Mouse (Mus musculus): ENCODE measurements around the gene D430041D05Rik. TPM values are rescaled to one million over a fixed set of nuclear protein-coding genes. Genes with fewer than 3 reads are reported as not detected.
"Not testable (repeated sequence)": the region's sequence is repeated elsewhere in the genome, so short reads cannot be mapped to it uniquely, and the experiment has no call there.

Gene D430041D05Rik
- polyA plus RNA-seq, 1 experiment from 2014 or later: 0.05 TPM

- H3K4me3 ChIP-seq (ENCODE audit: control insufficient read depth in 1 of 2, insufficient read depth in 1 of 2, low read depth in 1 of 2, low read length in 2 of 2): peak within 1 kb of the TSS; percentile 70 to 81
- ATAC-seq (ENCODE audit: insufficient number of reproducible peaks, insufficient read depth, low FRiP score, low read depth): peak; percentile 95
- H3K27ac ChIP-seq (replicated peaks in 1 of 2; ENCODE audit: control insufficient read depth in 1 of 2, insufficient read depth in 1 of 2, low read depth in 2 of 2, low read length in 2 of 2): peak within 1 kb of the TSS; percentile 79 to 85
- H3K4me1 ChIP-seq (ENCODE audit: control insufficient read depth in 2 of 2, insufficient read depth in 2 of 2, low read length in 2 of 2): peaks cover 22 to 50% of the 10 kb centered on the region in 2 experiments
- WGBS: under 1% methylated on average over 73 of the region's 74 CpGs
- no peaks in the 10 kb centered on the region for H3K36me3 ChIP-seq (ENCODE audit: control insufficient read depth, insufficient read depth, low read length)
- no peaks in the 10 kb centered on the region for H3K9me3 ChIP-seq (ENCODE audit: control insufficient read depth, low read length)
- peak within 1 kb of the TSS; percentile 85 for H3K9ac ChIP-seq (ENCODE audit: low read length)
- peak within 1 kb of the TSS; percentile 83 for H3K4me2 ChIP-seq (ENCODE audit: low read length)
- no peaks in the 10 kb centered on the region for H3K27me3 ChIP-seq (ENCODE audit: control insufficient read depth, insufficient read depth, low read length)
Observed at GRCm38 (mm10) chr2:104122505-104123378, 288.1 kb downstream of the D430041D05Rik start, which contains the start of gene A930018P22Rik. TSS of gene A930018P22Rik (plus strand) at chr2:104122769.

GRCm38 (mm10) chr2:104121681-104122504 is 288.9 kb downstream of the D430041D05Rik start:
- 71% methylated on average over 8 of the region's 8 CpGs for WGBS
- Histone ChIP-seq H3K4me2 (ENCODE audit: low read length) (peak overlapping the region; percentile 83), H3K4me3 (ENCODE audit: control insufficient read depth in 1 of 2, insufficient read depth in 1 of 2, low read depth in 1 of 2, low read length in 2 of 2) (peak overlapping the region; percentile 70 to 81; a peak in 2 of 4 replicates), H3K9me3 (ENCODE audit: control insufficient read depth, low read length) (no peaks in the 10 kb centered on the region), H3K27ac (replicated peaks in 1 of 2; ENCODE audit: control insufficient read depth in 1 of 2, insufficient read depth in 1 of 2, low read depth in 2 of 2, low read length in 2 of 2) (peak overlapping the region; percentile 79 to 85), H3K4me1 (ENCODE audit: control insufficient read depth in 2 of 2, insufficient read depth in 2 of 2, low read length in 2 of 2) (peaks cover 22 to 50% of the 10 kb centered on the region in 2 experiments), H3K36me3 (ENCODE audit: control insufficient read depth, insufficient read depth, low read length) (no peaks in the 10 kb centered on the region), H3K9ac (ENCODE audit: low read length) (0 out of 2 replicates have a peak overlapping the region, but pooled peaks have one; percentile 40), H3K27me3 (ENCODE audit: control insufficient read depth, insufficient read depth, low read length) (no peaks in the 10 kb centered on the region)
- ATAC-seq (ENCODE audit: insufficient number of reproducible peaks, insufficient read depth, low FRiP score, low read depth): no peak

- ATAC-seq (ENCODE audit: insufficient number of reproducible peaks, insufficient read depth, low FRiP score, low read depth): no peak
- WGBS: 42% methylated on average over 6 of the region's 6 CpGs
- no peaks in the 10 kb centered on the region for H3K27me3 ChIP-seq (ENCODE audit: control insufficient read depth, insufficient read depth, low read length)
- H3K4me1 ChIP-seq (ENCODE audit: control insufficient read depth in 2 of 2, insufficient read depth in 2 of 2, low read length in 2 of 2): peaks cover 22 to 50% of the 10 kb centered on the region in 2 experiments
- peak overlapping the region; percentile 7; the same call in 1 of the 2 replicates for H3K4me2 ChIP-seq (ENCODE audit: low read length)
- no peak overlapping the region for H3K9ac ChIP-seq (ENCODE audit: low read length)
- no peaks in the 10 kb centered on the region for H3K36me3 ChIP-seq (ENCODE audit: control insufficient read depth, insufficient read depth, low read length)
- peak overlapping the region; percentile 51 to 59 for H3K27ac ChIP-seq (replicated peaks in 1 of 2; ENCODE audit: control insufficient read depth in 1 of 2, insufficient read depth in 1 of 2, low read depth in 2 of 2, low read length in 2 of 2)
- no peaks in the 10 kb centered on the region for H3K9me3 ChIP-seq (ENCODE audit: control insufficient read depth, low read length)
- no peak overlapping the region for H3K4me3 ChIP-seq (ENCODE audit: control insufficient read depth in 1 of 2, insufficient read depth in 1 of 2, low read depth in 1 of 2, low read length in 2 of 2)
Observed at GRCm38 (mm10) chr2:104120312-104120711, 290.5 kb downstream of the D430041D05Rik start.

GRCm38 (mm10) chr2:104119097-104119496 is 291.7 kb downstream of the D430041D05Rik start:
- no peak overlapping the region for H3K27ac ChIP-seq (replicated peaks in 1 of 2; ENCODE audit: control insufficient read depth in 1 of 2, insufficient read depth in 1 of 2, low read depth in 2 of 2, low read length in 2 of 2)
- ATAC-seq (ENCODE audit: insufficient number of reproducible peaks, insufficient read depth, low FRiP score, low read depth): no peak
- H3K27me3 ChIP-seq (ENCODE audit: control insufficient read depth, insufficient read depth, low read length): no peaks in the 10 kb centered on the region
- no peaks in the 10 kb centered on the region for H3K9me3 ChIP-seq (ENCODE audit: control insufficient read depth, low read length)
- H3K9ac ChIP-seq (ENCODE audit: low read length): no peak overlapping the region
- H3K4me1 ChIP-seq (ENCODE audit: control insufficient read depth in 2 of 2, insufficient read depth in 2 of 2, low read length in 2 of 2): peaks cover 19 to 39% of the 10 kb centered on the region in 2 experiments
- no peak overlapping the region for H3K4me2 ChIP-seq (ENCODE audit: low read length)
- H3K36me3 ChIP-seq (ENCODE audit: control insufficient read depth, insufficient read depth, low read length): peaks cover 1% of the 10 kb centered on the region; the same call in 1 of the 2 replicates
- H3K4me3 ChIP-seq (ENCODE audit: control insufficient read depth in 1 of 2, insufficient read depth in 1 of 2, low read depth in 1 of 2, low read length in 2 of 2): no peak overlapping the region
- WGBS: 83% methylated on average over 1 of the region's 1 CpGs

- ATAC-seq (ENCODE audit: insufficient number of reproducible peaks, insufficient read depth, low FRiP score, low read depth); H3K4me2 ChIP-seq (ENCODE audit: low read length); H3K27ac ChIP-seq (replicated peaks in 1 of 2; ENCODE audit: control insufficient read depth in 1 of 2, insufficient read depth in 1 of 2, low read depth in 2 of 2, low read length in 2 of 2); H3K36me3 ChIP-seq (ENCODE audit: control insufficient read depth, insufficient read depth, low read length); H3K9ac ChIP-seq (ENCODE audit: low read length); H3K9me3 ChIP-seq (ENCODE audit: control insufficient read depth, low read length); H3K27me3 ChIP-seq (ENCODE audit: control insufficient read depth, insufficient read depth, low read length); H3K4me3 ChIP-seq (ENCODE audit: control insufficient read depth in 1 of 2, insufficient read depth in 1 of 2, low read depth in 1 of 2, low read length in 2 of 2): not testable (repeated sequence)
- peaks cover 15 to 33% of the 10 kb centered on the region in 2 experiments for H3K4me1 ChIP-seq (ENCODE audit: control insufficient read depth in 2 of 2, insufficient read depth in 2 of 2, low read length in 2 of 2)
Observed at GRCm38 (mm10) chr2:104117173-104117572, 293.6 kb downstream of the D430041D05Rik start.

GRCm38 (mm10) chr2:104114898-104115297 is 295.9 kb downstream of the D430041D05Rik start:
- ATAC-seq (ENCODE audit: insufficient number of reproducible peaks, insufficient read depth, low FRiP score, low read depth): no peak
- no peaks in the 10 kb centered on the region for H3K9me3 ChIP-seq (ENCODE audit: control insufficient read depth, low read length)
- H3K4me2 ChIP-seq (ENCODE audit: low read length): no peak overlapping the region
- H3K27me3 ChIP-seq (ENCODE audit: control insufficient read depth, insufficient read depth, low read length): no peaks in the 10 kb centered on the region
- H3K9ac ChIP-seq (ENCODE audit: low read length): no peak overlapping the region
- H3K4me3 ChIP-seq (ENCODE audit: control insufficient read depth in 1 of 2, insufficient read depth in 1 of 2, low read depth in 1 of 2, low read length in 2 of 2): no peak overlapping the region
- 81% methylated on average over 3 of the region's 3 CpGs for WGBS
- peaks cover 2 to 12% of the 10 kb centered on the region in 2 experiments for H3K4me1 ChIP-seq (ENCODE audit: control insufficient read depth in 2 of 2, insufficient read depth in 2 of 2, low read length in 2 of 2)
- H3K36me3 ChIP-seq (ENCODE audit: control insufficient read depth, insufficient read depth, low read length): peaks cover 6% of the 10 kb centered on the region; the same call in 1 of the 2 replicates
- H3K27ac ChIP-seq (replicated peaks in 1 of 2; ENCODE audit: control insufficient read depth in 1 of 2, insufficient read depth in 1 of 2, low read depth in 2 of 2, low read length in 2 of 2): no peak overlapping the region

GRCm38 (mm10) chr2:104113563-104113962 is 297.2 kb downstream of the D430041D05Rik start:
- ATAC-seq (ENCODE audit: insufficient number of reproducible peaks, insufficient read depth, low FRiP score, low read depth); H3K9me3 ChIP-seq (ENCODE audit: control insufficient read depth, low read length); H3K36me3 ChIP-seq (ENCODE audit: control insufficient read depth, insufficient read depth, low read length); H3K4me2 ChIP-seq (ENCODE audit: low read length); H3K27me3 ChIP-seq (ENCODE audit: control insufficient read depth, insufficient read depth, low read length); H3K27ac ChIP-seq (replicated peaks in 1 of 2; ENCODE audit: control insufficient read depth in 1 of 2, insufficient read depth in 1 of 2, low read depth in 2 of 2, low read length in 2 of 2); H3K9ac ChIP-seq (ENCODE audit: low read length); H3K4me3 ChIP-seq (ENCODE audit: control insufficient read depth in 1 of 2, insufficient read depth in 1 of 2, low read depth in 1 of 2, low read length in 2 of 2): not testable (repeated sequence)
- H3K4me1 ChIP-seq (ENCODE audit: control insufficient read depth in 2 of 2, insufficient read depth in 2 of 2, low read length in 2 of 2): peaks cover 4 to 13% of the 10 kb centered on the region in 2 experiments

Data from heart, embryonic 14.5 days (tissue).